Comparison of ENCODE assay signal across 9 mouse cellular contexts in the genomic region with DNA sequence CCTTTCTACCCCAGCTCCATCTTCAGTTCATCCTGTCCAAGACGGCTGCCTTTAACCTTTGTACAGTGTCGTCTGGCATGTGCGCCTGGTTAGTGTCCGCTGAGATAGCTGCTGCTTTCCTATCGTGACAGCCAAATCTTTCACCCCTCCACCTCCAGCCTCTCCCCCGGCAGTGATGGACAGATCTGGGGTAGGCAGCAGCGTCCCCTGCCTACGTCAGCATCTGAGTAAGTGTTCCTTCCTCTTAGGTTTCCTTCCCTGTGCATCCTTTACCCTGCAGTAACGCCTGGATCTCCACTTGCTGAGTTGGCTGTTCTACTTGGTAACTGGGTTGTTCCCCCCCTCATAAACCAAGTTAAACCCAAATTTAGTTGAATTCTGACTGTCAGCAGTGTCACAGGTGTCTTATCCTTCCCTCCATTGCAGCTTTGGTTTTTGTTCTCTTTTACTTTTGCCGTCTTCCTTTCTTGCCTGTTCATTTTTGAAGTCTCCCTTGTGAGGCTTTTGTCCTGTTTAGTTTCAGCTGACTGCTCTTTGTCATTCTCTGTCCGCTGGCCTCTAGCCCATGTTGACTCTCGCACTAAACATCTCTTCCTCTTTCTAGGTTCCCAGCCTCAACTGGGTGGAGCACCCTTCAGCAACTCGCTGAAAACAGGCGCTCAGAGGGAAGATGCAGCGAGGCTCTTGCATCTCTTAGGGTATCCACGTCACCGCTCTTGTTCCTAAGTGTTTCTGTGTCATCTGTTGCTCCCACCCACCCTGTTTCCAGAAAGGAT.
DNase-seq lines count a peak whose midpoint lies in the region; ATAC-seq lines count a peak whose summit lies in the region.
"Had no signal": no experiment of that assay in that cellular context is flagged by ENCODE, and none has a peak within 500 bp of the region (broad histone marks: within the 10 kb centered on the region; RNA-seq: fewer than 3 reads in every experiment).

No protein-coding gene starts in this region.

- WGBS in intestine, embryonic 16.5 days: 31% methylated on average over 17 of the region's 17 CpGs

- H3K27me3 ChIP-seq in intestine, embryonic 16.5 days (replicated peaks; ENCODE audit: control insufficient read depth, insufficient read depth, low read length): no peaks in the 10 kb centered on the region
- H3K27me3 ChIP-seq: midbrain, embryonic 12.5 days had no signal

- H3K9ac ChIP-seq in intestine, embryonic 16.5 days (ENCODE audit: low read depth, low read length): no peak overlapping the region
- H3K9ac ChIP-seq: midbrain, embryonic 12.5 days had no signal

- peaks cover 12% of the 10 kb centered on the region for H3K4me1 ChIP-seq in intestine, embryonic 16.5 days (ENCODE audit: control insufficient read depth, insufficient read depth, low read length)
- H3K4me1 ChIP-seq: midbrain, embryonic 12.5 days had no signal

- peak overlapping the region; percentile 10 for H3K4me3 ChIP-seq in intestine, embryonic 16.5 days (ENCODE audit: low read length)
- H3K4me3 ChIP-seq: midbrain, embryonic 12.5 days had no signal

- peak overlapping the region; percentile 7 for H3K4me2 ChIP-seq in intestine, embryonic 16.5 days (ENCODE audit: low read depth, low read length)
- H3K4me2 ChIP-seq: midbrain, embryonic 12.5 days had no signal

- peak overlapping the region; percentile 41 for H3K27ac ChIP-seq in intestine, embryonic 16.5 days (ENCODE audit: low read length)
- H3K27ac ChIP-seq: midbrain, embryonic 12.5 days had no signal

- ATAC-seq in CD4-positive, CD25-positive, alpha-beta regulatory T cell, adult 4 months: peak; percentile 53
- ATAC-seq in intestine, embryonic 16.5 days: 0 out of 2 replicates have a peak, but pooled peaks have one; percentile 46

- no peaks in the 10 kb centered on the region for H3K9me3 ChIP-seq in intestine, embryonic 16.5 days (ENCODE audit: control insufficient read depth, low read length)
- H3K9me3 ChIP-seq: midbrain, embryonic 12.5 days had no signal

- H3K36me3 ChIP-seq in intestine, embryonic 16.5 days (ENCODE audit: control insufficient read depth, insufficient read depth, low read length): no peaks in the 10 kb centered on the region
- H3K36me3 ChIP-seq: midbrain, embryonic 12.5 days had no signal

- peak; percentile 43 for DNase-seq in 416B (ENCODE audit: low read depth)
- peak; percentile 60 for DNase-seq in gastrocnemius, postnatal 25 days
- peak; percentile 82 to 84 for DNase-seq in lung, postnatal 4 days
- no peak for DNase-seq in cerebellum, adult 8-10 months
- no peak for DNase-seq in left cerebral cortex, adult 18-20 months (ENCODE audit: low spot score in 2 of 2)
- DNase-seq in right cerebral cortex, postnatal 25 days: no peak

Comparison
In these comparisons a context has a peak if more than half of its experiments do, and no peak if none do; other contexts are left out.
1. DNase-seq: peak in 416B (single experiment), gastrocnemius, postnatal 25 days (single experiment) and lung, postnatal 4 days (2 of 2); none in cerebellum, adult 8-10 months (single experiment), left cerebral cortex, adult 18-20 months (0 of 2) and right cerebral cortex, postnatal 25 days (single experiment).